In the genomic region with DNA sequence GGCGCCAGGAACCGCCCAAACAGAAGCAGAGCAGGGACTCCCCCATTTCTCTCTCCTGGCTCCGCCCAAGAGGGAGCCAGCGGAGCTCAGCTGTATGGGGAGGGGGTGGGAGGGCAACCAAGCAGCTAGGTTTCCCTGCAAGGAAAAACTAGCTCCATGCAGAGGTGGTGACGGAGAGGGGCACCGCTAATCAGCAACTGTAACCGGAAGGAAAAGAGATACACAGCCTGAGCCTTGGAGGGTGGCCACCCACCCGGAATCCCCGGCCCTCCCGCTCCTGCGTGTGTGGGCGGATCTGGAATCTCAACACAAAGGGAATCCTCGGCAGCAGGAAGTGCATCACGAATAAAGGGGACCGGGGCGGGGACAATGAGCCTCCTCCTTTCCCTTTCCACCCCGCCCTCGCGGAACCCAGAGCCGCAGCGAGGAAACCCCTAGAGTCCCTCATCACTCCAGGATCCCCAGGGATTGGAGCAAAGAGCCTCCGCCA, we compare ENCODE assay signal across 8 mouse cellular contexts. TPM values are rescaled to one million over a fixed set of nuclear protein-coding genes. Genes with fewer than 3 reads are reported as not detected.
DNase-seq lines count a peak whose midpoint lies in the region; ATAC-seq and TF ChIP-seq lines count a peak whose summit lies in the region.

No protein-coding gene starts in this region.

- peak overlapping the region; percentile 64 for H3K4me3 ChIP-seq in gastrocnemius, adult 2 months
- H3K4me3 ChIP-seq in heart, embryonic 10.5 days: peak overlapping the region; percentile 65
- peak overlapping the region; percentile 44 for H3K4me3 ChIP-seq in kidney, embryonic 14.5 days (ENCODE audit: low read length)
- H3K4me3 ChIP-seq in limb, embryonic 11.5 days (ENCODE audit: low read depth, low read length): peak overlapping the region; percentile 17
- H3K4me3 ChIP-seq in midbrain, embryonic 10.5 days: peak overlapping the region; percentile 72
- H3K4me3 ChIP-seq in stomach, embryonic 15.5 days (replicated peaks): peak overlapping the region; percentile 46

- no peaks in the 10 kb centered on the region for H3K36me3 ChIP-seq in heart, embryonic 10.5 days
- H3K36me3 ChIP-seq in kidney, embryonic 14.5 days (ENCODE audit: control insufficient read depth, insufficient read depth, low read length): no peaks in the 10 kb centered on the region
- no peaks in the 10 kb centered on the region for H3K36me3 ChIP-seq in limb, embryonic 11.5 days (ENCODE audit: control insufficient read depth, insufficient read depth, low read length)
- no peaks in the 10 kb centered on the region for H3K36me3 ChIP-seq in midbrain, embryonic 10.5 days
- H3K36me3 ChIP-seq in stomach, embryonic 15.5 days: no peaks in the 10 kb centered on the region

- ATAC-seq in kidney, embryonic 14.5 days (ENCODE audit: low FRiP score, low TSS enrichment): peak; percentile 91
- ATAC-seq in limb, embryonic 11.5 days (ENCODE audit: insufficient number of reproducible peaks, low FRiP score, low TSS enrichment, low read depth): 0 out of 2 replicates have a peak, but pooled peaks have one; percentile 72
- peak; percentile 84 for ATAC-seq in stomach, embryonic 15.5 days (ENCODE audit: insufficient read depth, low FRiP score, low read depth)

- DNase-seq in gastrocnemius, adult 2 months: peak; percentile 17
- no peak for DNase-seq in gastrocnemius, postnatal 36 days
- peak; percentile 86 for DNase-seq in embryo, embryonic 11 days
- DNase-seq in heart, embryonic 10.5 days (ENCODE audit: low spot score): peak; percentile 79
- DNase-seq in limb, embryonic 11.5 days (ENCODE audit: low spot score): peak; percentile 47
- peak; percentile 89 for DNase-seq in midbrain, embryonic 10.5 days (ENCODE audit: low spot score)

- no peak for TF ChIP-seq CTCF in gastrocnemius, adult 2 months (IDR thresholded peaks at IDR 0.05)

- H3K27ac ChIP-seq in gastrocnemius, adult 2 months: no peak overlapping the region
- peak overlapping the region; percentile 62; the same call in 1 of the 2 replicates for H3K27ac ChIP-seq in heart, embryonic 10.5 days
- 0 out of 2 replicates have a peak overlapping the region, but pooled peaks have one; percentile 17 for H3K27ac ChIP-seq in kidney, embryonic 14.5 days (ENCODE audit: low read depth, low read length)
- H3K27ac ChIP-seq in limb, embryonic 11.5 days (replicated peaks; ENCODE audit: low read depth, low read length): no peak overlapping the region
- peak overlapping the region; percentile 92 for H3K27ac ChIP-seq in midbrain, embryonic 10.5 days (replicated peaks)
- peak overlapping the region; percentile 8; the same call in 1 of the 2 replicates for H3K27ac ChIP-seq in stomach, embryonic 15.5 days

- H3K9me3 ChIP-seq in heart, embryonic 10.5 days: no peaks in the 10 kb centered on the region
- no peaks in the 10 kb centered on the region for H3K9me3 ChIP-seq in kidney, embryonic 14.5 days (ENCODE audit: control insufficient read depth, low read length)
- H3K9me3 ChIP-seq in limb, embryonic 11.5 days (ENCODE audit: control insufficient read depth, low read length): no peaks in the 10 kb centered on the region
- H3K9me3 ChIP-seq in midbrain, embryonic 10.5 days (replicated peaks): no peaks in the 10 kb centered on the region
- H3K9me3 ChIP-seq in stomach, embryonic 15.5 days: no peaks in the 10 kb centered on the region

- peaks cover 15% of the 10 kb centered on the region for H3K4me1 ChIP-seq in heart, embryonic 10.5 days
- H3K4me1 ChIP-seq in kidney, embryonic 14.5 days (ENCODE audit: control insufficient read depth, insufficient read depth, low read length): no peaks in the 10 kb centered on the region
- 0 out of 2 replicates have a peak, but pooled peaks cover 2% of the 10 kb centered on the region for H3K4me1 ChIP-seq in limb, embryonic 11.5 days (ENCODE audit: control insufficient read depth, insufficient read depth, low read length)
- H3K4me1 ChIP-seq in midbrain, embryonic 10.5 days: peaks cover 25% of the 10 kb centered on the region
- H3K4me1 ChIP-seq in stomach, embryonic 15.5 days: 0 out of 2 replicates have a peak, but pooled peaks cover 7% of the 10 kb centered on the region

- peak overlapping the region; percentile 36 for H3K9ac ChIP-seq in kidney, embryonic 14.5 days (ENCODE audit: low read depth, low read length)
- H3K9ac ChIP-seq in limb, embryonic 11.5 days (ENCODE audit: low read length): no peak overlapping the region
- no peak overlapping the region for H3K9ac ChIP-seq in stomach, embryonic 15.5 days

- peak overlapping the region; percentile 70 for H3K4me2 ChIP-seq in kidney, embryonic 14.5 days (replicated peaks; ENCODE audit: low read depth, low read length)
- peak overlapping the region; percentile 46 for H3K4me2 ChIP-seq in limb, embryonic 11.5 days (ENCODE audit: low read depth, severe bottlenecking)
- H3K4me2 ChIP-seq in stomach, embryonic 15.5 days: peak overlapping the region; percentile 72

- under 1% methylated on average over 22 of the region's 22 CpGs for WGBS in heart, embryonic 10.5 days
- under 1% methylated on average over 22 of the region's 22 CpGs for WGBS in kidney, embryonic 14.5 days
- under 1% methylated on average over 21 of the region's 22 CpGs for WGBS in limb, embryonic 11.5 days
- WGBS in midbrain, embryonic 10.5 days: 1% methylated on average over 22 of the region's 22 CpGs
- WGBS in stomach, embryonic 15.5 days: under 1% methylated on average over 21 of the region's 22 CpGs

- intact Hi-C loops in gastrocnemius, adult 2 months (cut with DNase I): no loop called here
- intact Hi-C loops in gastrocnemius, postnatal 36 days (cut with DNase I): no loop called here

- H3K27me3 ChIP-seq in heart, embryonic 10.5 days (ENCODE audit: insufficient read depth, poor library complexity, severe bottlenecking): peaks cover 32% of the 10 kb centered on the region
- peaks cover 25% of the 10 kb centered on the region for H3K27me3 ChIP-seq in kidney, embryonic 14.5 days (ENCODE audit: control insufficient read depth, insufficient read depth, low read length)
- peaks cover 35% of the 10 kb centered on the region for H3K27me3 ChIP-seq in limb, embryonic 11.5 days (ENCODE audit: control insufficient read depth, insufficient read depth, low read length)
- peaks cover 34% of the 10 kb centered on the region for H3K27me3 ChIP-seq in midbrain, embryonic 10.5 days (ENCODE audit: low read depth, poor library complexity, severe bottlenecking)
- H3K27me3 ChIP-seq in stomach, embryonic 15.5 days (replicated peaks): peaks cover 15% of the 10 kb centered on the region; the same call in 1 of the 2 replicates

RNA-seq across cellular contexts. Expression of gene Kcnh8, which starts 1.6 kb away (rescaled TPM):
- not detected for total RNA-seq in gastrocnemius, adult 2 months (2021)
- not detected for total RNA-seq in gastrocnemius, postnatal 36 days (2021)
- polyA plus RNA-seq in heart, embryonic 10.5 days (2016; fragmentation: Nextera tagmentation; extraction: Ambion mirVana): 0.04 and 0.09 TPM in 2 replicates
- polyA plus RNA-seq in kidney, embryonic 14.5 days (2014; fragmentation: Nextera tagmentation; extraction: Ambion mirVana): 0.66 and 0.76 TPM in 2 replicates
- not detected in 2 replicates for polyA plus RNA-seq in limb, embryonic 11.5 days (2014; fragmentation: Nextera tagmentation; extraction: Ambion mirVana)
- 0.64 and 1.4 TPM in 2 replicates for polyA plus RNA-seq in midbrain, embryonic 10.5 days (2016; fragmentation: Nextera tagmentation; extraction: Ambion mirVana)
- polyA plus RNA-seq in stomach, embryonic 15.5 days (2015; fragmentation: Nextera tagmentation; extraction: Ambion mirVana): 0.50 and 0.72 TPM in 2 replicates

Comparison
In these comparisons a context has a peak if more than half of its experiments do, and no peak if none do; other contexts are left out.
1. DNase-seq: peak in gastrocnemius, adult 2 months (single experiment), embryo, embryonic 11 days (single experiment), heart, embryonic 10.5 days (single experiment), limb, embryonic 11.5 days (single experiment) and midbrain, embryonic 10.5 days (single experiment); none in gastrocnemius, postnatal 36 days (0 of 2).
2. H3K27ac ChIP-seq: peak in heart, embryonic 10.5 days (single experiment), kidney, embryonic 14.5 days (single experiment), midbrain, embryonic 10.5 days (single experiment) and stomach, embryonic 15.5 days (single experiment); none in gastrocnemius, adult 2 months (single experiment) and limb, embryonic 11.5 days (single experiment).
3. H3K4me3 ChIP-seq: peak in every context shown above with its lines; median percentile 72 in midbrain, embryonic 10.5 days; 65 in heart, embryonic 10.5 days; 64 in gastrocnemius, adult 2 months; 46 in stomach, embryonic 15.5 days; 44 in kidney, embryonic 14.5 days; 17 in limb, embryonic 11.5 days.
4. Peak in every context shown above with its lines, with median percentiles within 50 percentile points of each other: ATAC-seq and H3K4me2 ChIP-seq.